Mouse (Mus musculus) thymus, adult 2 months (tissue): ENCODE results near the gene Ankrd63.

Experiments used
- CTCF ChIP-seq: fragments of 200-500 bp; IDR thresholded peaks from 2 replicates; pipeline ENCODE4 v1.5.1; 2012; ENCODE audit warnings: mild to moderate bottlenecking, control low read depth, low read length, moderate library complexity, borderline replicate concordance; ENCODE audit not compliant: control insufficient read depth, poor library complexity, insufficient read depth; ENCODE audit errors: extremely low read depth
- POLR2A ChIP-seq: fragments of 200-500 bp; IDR thresholded peaks from 2 replicates; pipeline ENCODE4 v1.6.1; 2012; ENCODE audit warnings: mild to moderate bottlenecking, low read length, control low read depth, moderate library complexity; ENCODE audit not compliant: control insufficient read depth, poor library complexity, insufficient read depth; ENCODE audit errors: extremely low read depth

DNA sequence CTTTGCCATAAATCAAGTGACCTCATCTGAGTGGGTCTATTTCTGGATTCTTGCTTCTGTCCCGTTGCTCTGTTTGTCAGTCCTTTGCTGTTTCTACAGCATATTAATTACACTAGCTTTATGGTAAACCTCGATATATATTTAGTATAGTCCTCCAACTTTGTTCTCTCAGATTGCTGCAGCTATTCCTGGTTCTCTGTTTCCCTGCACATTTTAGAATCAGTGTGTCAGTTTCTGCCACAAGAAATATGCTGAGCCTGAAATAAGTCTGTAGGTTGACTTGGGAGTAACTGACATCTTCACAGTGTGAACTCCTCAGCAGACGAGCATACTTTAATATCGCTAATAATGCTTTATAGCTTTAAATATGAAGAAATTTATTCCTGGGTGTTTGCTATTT is 18.7 kb downstream of the Ankrd63 start:
- TF ChIP-seq POLR2A (no peak), CTCF (no peak)
